Mouse (Mus musculus) induced T-regulatory cell, adult 2 months (primary cell): Measurements from ENCODE around the gene Eef2.
"Not testable (repeated sequence)": the region's sequence is repeated elsewhere in the genome, so short reads cannot be mapped to it uniquely, and the experiment has no call there.

Experiments used
- DNase-seq: peaks from one replicate; pipeline ENCODE4 v3.0.0-alpha.2; 2012; ENCODE audit warnings: low read depth

Eef2 gene

GRCm38 (mm10) chr10:81146296-81146695 is 30.1 kb upstream of the Eef2 start:
- no peak for DNase-seq

GRCm38 (mm10) chr10:81151261-81151660 is 25.2 kb upstream of the Eef2 start:
- DNase-seq, result no peak

GRCm38 (mm10) chr10:81152609-81153008 is 23.8 kb upstream of the Eef2 start:
- DNase-seq, result no peak

GRCm38 (mm10) chr10:81154313-81154712 is 22.1 kb upstream of the Eef2 start:
- DNase-seq, result no peak

- DNase-seq, result no peak
Observed at GRCm38 (mm10) chr10:81154736-81155135, 21.7 kb upstream of the Eef2 start.

GRCm38 (mm10) chr10:81161602-81162317 is 14.7 kb upstream of the Eef2 start:
- no peak for DNase-seq

- peak; percentile 43 for DNase-seq
Observed at GRCm38 (mm10) chr10:81162318-81162652, 14.1 kb upstream of the Eef2 start.

GRCm38 (mm10) chr10:81165118-81165517 is 11.3 kb upstream of the Eef2 start:
- no peak for DNase-seq

GRCm38 (mm10) chr10:81167200-81168086 is 9.0 kb upstream of the Eef2 start, which contains the start of gene Pias4:
Gene Pias4, minus strand, starts transcription at chr10:81167923.
- peak; percentile 100 for DNase-seq

GRCm38 (mm10) chr10:81168087-81168431 is 8.4 kb upstream of the Eef2 start:
- no peak for DNase-seq

- peak; percentile 95 for DNase-seq
Observed at GRCm38 (mm10) chr10:81168521-81169244, 7.7 kb upstream of the Eef2 start.

- peak; percentile 86 for DNase-seq
Observed at GRCm38 (mm10) chr10:81169411-81169900, 7.0 kb upstream of the Eef2 start.

GRCm38 (mm10) chr10:81173132-81173531 is 3.3 kb upstream of the Eef2 start:
- peak; percentile 93 for DNase-seq

- peak; percentile 93 for DNase-seq
Observed at GRCm38 (mm10) chr10:81174617-81175344, 1.6 kb upstream of the Eef2 start.

GRCm38 (mm10) chr10:81175345-81175701 is 1.1 kb upstream of the Eef2 start:
- not testable (repeated sequence) for DNase-seq

- DNase-seq, result peak; percentile 58
Observed at GRCm38 (mm10) chr10:81175936-81176465, 430 bp upstream of the Eef2 start.

GRCm38 (mm10) chr10:81177491-81177925 is 1.1 kb downstream of the Eef2 start:
- peak; percentile 65 for DNase-seq

- no peak for DNase-seq
Observed at GRCm38 (mm10) chr10:81177958-81178712, 1.7 kb downstream of the Eef2 start.

GRCm38 (mm10) chr10:81178927-81179326 is 2.5 kb downstream of the Eef2 start:
- DNase-seq, result no peak

GRCm38 (mm10) chr10:81179451-81180342 is 3.3 kb downstream of the Eef2 start:
- DNase-seq, result peak; percentile 35
